Mouse (Mus musculus) T-helper 1 cell (primary cell): ENCODE data around the gene Irf2.

ENCODE experiments used
- in situ Hi-C: fragments of 300-600 bp; cut with MboI, MseI; formaldehyde crosslinking; loops from one replicate; pipeline ENCODE4 v1.15.1; 2025; ENCODE audit warnings: high pct_unique_total_duplicates

Irf2 gene

DNA sequence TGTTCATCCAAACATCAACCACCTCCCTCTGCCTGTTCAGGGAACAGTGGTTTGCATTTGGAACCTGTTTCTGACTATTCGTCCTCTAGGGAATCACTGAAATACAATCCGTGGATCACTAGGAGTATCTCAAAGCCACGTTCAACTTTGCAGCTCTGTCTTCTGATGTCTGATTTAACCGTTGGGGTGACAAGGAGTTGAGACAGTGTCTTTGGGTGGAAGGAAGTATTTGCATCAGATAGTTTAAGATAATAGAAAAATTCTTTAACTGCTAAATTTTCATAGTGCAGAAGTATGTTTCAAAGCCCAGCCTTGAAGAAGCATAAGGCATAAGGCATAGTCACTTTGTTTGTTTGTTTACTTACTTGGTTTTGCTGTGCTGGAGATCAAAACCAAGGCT lies 100.9 kb downstream of the Irf2 start:
- in situ Hi-C loops = loop anchor here (5.0 kb wide), 2 partner anchors 73 to 107 kb away; no protein-coding TSS in a partner anchor

DNA sequence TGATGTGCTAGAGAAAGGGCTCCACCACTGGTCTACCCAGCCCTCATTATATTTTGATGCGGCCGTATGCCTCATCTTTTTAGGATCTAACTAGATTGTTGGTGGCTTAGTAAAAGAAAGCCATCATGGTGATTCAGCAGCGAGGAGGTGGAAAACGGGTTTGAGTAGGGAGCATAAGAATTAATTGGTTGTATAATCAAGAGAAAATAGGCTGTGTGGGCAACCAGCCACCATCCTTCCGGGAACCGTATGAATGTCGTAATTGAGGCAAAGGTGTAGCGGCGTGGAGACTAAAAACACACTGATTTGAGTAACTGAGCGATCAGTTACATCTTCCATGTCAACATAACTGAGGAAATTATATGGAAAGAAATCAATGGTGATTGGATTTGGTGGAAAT lies 101.3 kb downstream of the Irf2 start:
- in situ Hi-C loops = loop anchor here (5.0 kb wide), 2 partner anchors 73 to 107 kb away; no protein-coding TSS in a partner anchor

GRCm38 (mm10) chr8:46842676-46843181 lies 103.2 kb downstream of the Irf2 start:
- in situ Hi-C loops = loop anchor here (5.0 kb wide), 2 partner anchors 75 to 105 kb away; no protein-coding TSS in a partner anchor

GRCm38 (mm10) chr8:46843855-46844254 lies 104.3 kb downstream of the Irf2 start:
- in situ Hi-C loops = loop anchor here (5.0 kb wide), 2 partner anchors 77 to 103 kb away; no protein-coding TSS in a partner anchor

DNA sequence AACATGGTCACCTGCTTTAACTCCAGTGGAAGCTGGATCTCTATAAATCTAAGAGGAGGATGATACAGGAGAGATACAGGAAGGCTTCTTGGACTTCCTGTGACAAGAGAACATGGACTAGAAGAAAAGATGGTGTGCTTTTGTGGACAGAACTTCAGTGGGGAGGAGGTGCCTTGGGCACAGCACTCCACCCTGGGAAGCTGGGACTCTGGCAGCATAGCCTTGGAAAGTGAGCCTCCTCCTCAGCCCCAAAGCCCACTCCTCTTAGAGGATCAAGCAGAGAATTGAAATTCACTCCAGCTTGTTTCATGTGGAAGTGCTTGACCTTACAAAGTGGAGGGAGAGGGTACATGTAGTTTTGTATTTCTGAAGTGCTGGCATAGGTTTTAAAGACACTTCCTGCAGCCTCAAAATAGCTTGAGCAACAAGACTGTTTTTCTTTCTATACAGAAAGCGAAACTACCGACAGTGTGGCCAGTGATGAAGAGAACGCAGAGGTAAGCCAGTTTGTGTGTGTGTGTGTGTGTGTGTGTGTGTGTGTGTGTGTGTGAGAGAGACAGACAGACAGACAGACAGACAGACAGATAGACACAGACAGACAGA lies 104.9 kb downstream of the Irf2 start:
- in situ Hi-C loops = loop anchor here (5.0 kb wide), 2 partner anchors 77 to 103 kb away; no protein-coding TSS in a partner anchor

- in situ Hi-C loops = loop anchor here (5.0 kb wide), 2 partner anchors 78 to 102 kb away; no protein-coding TSS in a partner anchor
These were observed 105.6 kb downstream of the Irf2 start for GRCm38 (mm10) chr8:46844974-46845774.

DNA sequence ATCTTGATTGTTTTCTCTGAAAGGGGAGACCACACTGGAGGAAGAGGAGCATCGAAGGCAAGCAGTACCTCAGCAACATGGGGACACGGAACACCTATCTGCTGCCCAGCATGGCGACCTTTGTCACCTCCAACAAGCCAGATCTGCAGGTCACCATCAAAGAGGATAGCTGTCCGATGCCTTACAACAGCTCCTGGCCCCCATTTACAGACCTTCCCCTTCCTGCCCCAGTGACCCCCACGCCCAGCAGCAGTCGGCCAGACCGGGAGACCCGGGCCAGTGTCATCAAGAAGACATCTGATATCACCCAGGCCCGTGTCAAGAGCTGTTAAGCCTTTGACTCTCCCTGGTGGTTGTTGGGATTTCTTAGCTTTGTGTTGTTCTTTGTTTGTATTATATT lies 106.4 kb downstream of the Irf2 start:
- in situ Hi-C loops = no loop called here

- in situ Hi-C loops = no loop called here
These were observed 107.4 kb downstream of the Irf2 start for GRCm38 (mm10) chr8:46846893-46847292.

DNA sequence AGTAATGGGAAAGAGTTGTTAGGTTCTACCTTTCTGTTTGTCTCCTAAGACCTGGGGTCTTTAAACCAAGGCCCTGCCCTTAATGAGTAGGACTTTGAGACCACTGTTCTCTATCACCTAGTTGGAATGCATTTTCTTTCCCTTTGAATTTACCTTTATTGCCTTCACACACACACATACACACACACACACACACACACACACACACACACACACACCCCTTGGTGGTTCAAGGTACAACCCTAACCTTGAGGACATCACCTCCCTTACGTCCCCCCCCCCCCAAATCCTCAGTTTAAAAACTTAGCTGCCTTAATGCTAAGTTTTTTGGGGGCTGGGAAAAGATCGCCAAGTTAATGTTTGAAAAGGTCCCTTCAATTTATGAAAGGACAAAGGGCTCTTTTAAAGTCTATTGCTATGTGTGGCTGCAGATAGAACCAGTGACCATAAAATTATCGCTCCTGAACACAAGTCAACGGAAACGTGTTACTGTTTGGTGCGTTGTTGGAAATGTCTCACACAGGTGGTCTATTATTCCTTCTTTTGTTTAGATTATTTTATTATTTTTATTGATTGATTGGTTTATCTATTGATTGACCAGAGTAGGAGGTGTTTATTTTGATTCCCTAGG lies 108.6 kb downstream of the Irf2 start:
- in situ Hi-C loops = no loop called here

DNA sequence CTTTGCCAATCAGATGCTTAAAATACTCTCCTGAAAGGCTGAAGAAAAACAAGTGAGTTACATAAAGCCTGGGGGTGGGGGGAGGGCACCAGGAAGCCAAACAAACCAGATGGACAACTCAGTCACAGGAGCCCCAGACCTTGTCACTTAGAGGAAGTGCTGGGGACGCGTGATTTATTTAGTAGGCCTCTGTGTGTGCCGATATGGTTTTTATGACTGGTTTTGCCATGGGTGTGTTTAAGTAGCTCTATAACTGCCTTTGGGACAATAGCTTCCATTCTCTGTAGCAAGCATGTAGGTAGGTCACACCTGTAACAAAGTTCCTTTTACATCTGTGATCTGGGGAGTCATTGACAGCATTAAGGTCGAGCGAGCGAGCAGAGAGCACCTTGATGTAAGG lies 109.4 kb downstream of the Irf2 start:
- in situ Hi-C loops = no loop called here

- in situ Hi-C loops = no loop called here
These were observed 109.9 kb downstream of the Irf2 start for GRCm38 (mm10) chr8:46849458-46849857.

DNA sequence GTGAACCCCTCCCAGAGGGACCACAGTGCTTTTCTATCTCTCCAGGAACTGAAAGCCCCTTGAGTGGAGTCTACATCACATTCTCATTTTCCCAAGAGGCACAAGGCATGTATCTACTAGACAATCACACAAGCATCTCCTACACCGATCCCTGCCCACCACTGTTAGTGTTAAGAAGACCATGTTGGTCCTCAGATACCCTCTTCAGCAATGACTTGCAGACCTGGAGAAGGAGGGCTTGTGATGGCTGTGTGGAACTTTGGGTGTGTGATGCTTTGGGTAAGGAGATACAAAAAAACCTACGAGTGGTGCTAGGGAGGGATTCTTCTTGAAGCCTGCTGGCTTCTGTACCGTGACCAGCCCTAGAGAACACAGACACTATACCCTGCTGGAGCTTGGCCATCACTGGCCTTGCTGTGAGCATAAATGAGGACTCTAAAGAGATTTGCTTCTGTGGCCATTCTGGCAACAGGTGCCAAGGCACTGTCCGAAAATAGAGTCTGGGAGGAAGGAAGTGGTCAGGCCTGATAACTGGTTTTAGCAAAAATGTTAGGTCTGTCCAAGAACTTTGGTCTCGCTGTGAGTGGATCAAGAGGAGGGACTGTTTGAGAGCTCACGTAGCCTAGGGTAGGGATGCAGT lies 110.8 kb downstream of the Irf2 start:
- in situ Hi-C loops = no loop called here

DNA sequence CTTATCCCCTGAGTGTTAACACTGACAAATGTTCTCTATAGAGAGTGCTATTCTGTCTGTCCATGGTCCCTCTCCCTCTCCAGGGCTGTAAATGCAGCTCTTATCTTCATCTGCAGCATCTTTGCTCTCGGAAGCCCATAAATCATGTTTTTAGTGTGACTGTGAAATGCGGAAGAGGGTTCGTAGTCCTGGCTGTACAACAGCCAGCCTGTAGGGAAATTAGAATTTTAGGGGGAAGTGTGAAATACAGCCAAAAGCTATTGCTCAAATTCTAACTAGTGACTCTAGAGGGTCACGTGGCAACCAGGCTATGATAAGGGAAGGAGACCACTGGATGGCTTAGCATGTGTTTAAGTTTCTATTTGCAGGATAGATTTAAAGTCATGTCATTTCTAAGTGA lies 112.0 kb downstream of the Irf2 start:
- in situ Hi-C loops = no loop called here

- in situ Hi-C loops = no loop called here
These were observed 112.8 kb downstream of the Irf2 start for GRCm38 (mm10) chr8:46852377-46852776.

- in situ Hi-C loops = no loop called here
These were observed 119.8 kb downstream of the Irf2 start for GRCm38 (mm10) chr8:46859164-46859846.

GRCm38 (mm10) chr8:46859847-46860167 lies 120.3 kb downstream of the Irf2 start:
- in situ Hi-C loops = no loop called here

- in situ Hi-C loops = no loop called here
These were observed 123.0 kb downstream of the Irf2 start for GRCm38 (mm10) chr8:46862508-46862907.

DNA sequence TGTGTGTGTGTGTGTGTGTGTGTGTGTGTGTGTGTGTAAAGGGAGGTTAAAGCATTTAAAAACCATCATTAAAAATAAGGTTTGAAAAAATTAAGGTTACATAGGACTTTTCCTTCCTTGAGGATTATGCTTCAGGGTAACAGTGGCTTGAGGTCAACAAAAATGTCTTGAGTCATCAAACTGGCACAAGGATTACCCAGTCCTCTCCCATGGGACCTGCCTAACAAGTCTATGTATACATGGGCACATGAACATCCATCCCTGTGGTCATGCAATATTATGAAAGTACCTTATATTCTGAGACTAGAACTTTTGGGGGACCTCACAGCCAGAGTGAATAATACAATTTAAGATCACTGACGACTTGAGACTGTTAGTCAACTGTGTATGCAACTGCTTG lies 125.9 kb downstream of the Irf2 start:
- in situ Hi-C loops = no loop called here

GRCm38 (mm10) chr8:46867440-46867839 lies 127.9 kb downstream of the Irf2 start:
- in situ Hi-C loops = no loop called here

DNA sequence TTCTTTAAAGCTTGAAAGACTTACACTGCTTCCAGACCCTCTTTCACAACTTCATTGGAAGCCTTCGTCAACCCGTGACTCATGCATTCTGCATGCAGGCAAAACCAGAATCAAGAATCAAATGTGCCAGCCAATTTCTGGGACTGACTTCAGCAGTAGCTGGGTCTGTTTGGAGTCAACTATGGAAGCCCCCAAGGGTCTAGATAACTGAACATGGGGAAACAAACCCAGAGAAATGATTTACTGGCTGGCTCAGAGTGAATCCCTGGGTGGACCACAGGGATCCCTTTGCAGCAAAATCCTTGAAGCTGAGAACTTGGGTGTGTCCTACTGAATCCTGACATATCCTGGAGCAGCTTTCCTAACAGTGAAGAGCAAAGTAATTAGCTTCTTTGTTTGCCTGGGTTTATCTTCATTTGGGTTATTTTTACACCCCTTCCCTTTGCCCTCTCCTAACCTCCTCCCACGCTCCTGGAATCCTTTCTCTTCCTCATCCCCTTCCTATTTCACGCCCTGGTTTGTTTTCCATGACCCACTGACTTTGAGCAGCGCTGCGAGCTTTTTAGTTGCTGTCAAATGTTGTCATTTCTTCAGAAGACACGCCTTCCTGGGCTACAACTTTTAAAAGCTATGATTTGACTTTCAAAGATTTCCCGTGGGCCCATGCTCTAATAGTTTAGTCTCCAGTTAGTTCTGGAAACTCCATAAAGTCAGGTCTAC lies 129.0 kb downstream of the Irf2 start:
- in situ Hi-C loops = no loop called here

DNA sequence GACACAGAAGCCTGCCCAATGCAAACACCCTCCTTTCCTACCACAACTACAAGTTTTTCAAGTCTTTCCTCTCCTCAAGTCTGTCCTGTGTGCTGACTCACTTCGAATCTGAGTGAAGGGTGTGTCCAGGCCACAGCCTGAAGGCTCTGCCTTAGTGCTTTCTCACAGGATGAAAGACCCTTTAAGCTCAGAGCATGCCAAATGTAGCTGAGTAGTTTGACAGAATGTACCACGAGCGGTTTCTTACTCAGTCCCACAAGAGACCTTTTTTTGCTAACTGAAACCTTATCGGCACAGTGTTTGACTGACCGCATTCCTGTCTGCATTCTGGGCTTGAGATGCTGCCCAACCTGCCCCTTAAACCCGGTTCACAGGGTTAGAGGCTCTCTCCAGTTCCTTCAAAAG lies 130.0 kb downstream of the Irf2 start:
- in situ Hi-C loops = no loop called here
